Mouse (Mus musculus): ENCODE data around the gene Zranb3. TPM values are rescaled to one million over a fixed set of nuclear protein-coding genes. Genes with fewer than 3 reads are reported as not detected.
"Not testable (repeated sequence)": the region's sequence is repeated elsewhere in the genome, so short reads cannot be mapped to it uniquely, and the experiment has no call there.

Zranb3 gene
- polyA plus RNA-seq, 1 experiment: 11.4 TPM

DNA sequence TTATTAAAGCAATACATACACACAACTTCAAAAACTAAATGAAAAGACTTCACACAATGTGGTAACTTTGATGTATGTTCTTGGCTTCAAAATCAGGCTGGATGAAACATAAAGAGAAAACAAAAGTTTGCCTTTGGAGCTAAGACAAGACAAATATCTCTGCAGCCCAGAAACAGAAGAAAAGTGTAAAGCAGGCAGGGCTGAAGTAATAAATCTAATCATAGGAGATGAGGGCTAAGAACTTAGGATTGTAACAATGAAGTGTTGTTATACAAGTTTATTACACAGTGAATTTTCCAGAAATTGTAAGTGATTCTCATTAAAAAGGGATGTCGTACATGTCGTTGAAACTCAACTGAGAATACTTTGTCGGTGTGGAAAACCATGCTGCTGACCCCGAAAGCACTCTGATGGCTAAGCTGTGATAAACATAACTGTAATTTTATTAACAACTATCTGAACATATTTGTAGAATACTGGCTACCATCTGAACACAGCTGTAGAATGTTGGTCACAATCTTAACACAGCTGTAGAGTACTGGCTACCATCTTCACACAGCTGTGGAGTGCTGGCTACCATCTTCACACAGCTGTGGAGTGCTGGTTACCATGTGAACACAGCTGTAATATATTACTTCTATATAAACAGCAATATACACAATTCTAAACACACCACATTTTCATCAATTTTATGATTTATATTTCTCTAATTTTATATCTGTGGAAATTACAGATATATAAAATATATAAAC, 78.3 kb downstream of the Zranb3 start:
- TF ChIP-seq CTCF (IDR thresholded peaks at IDR 0.05; ENCODE audit: low read depth, low read length) (no peak), POLR2A (IDR thresholded peaks at IDR 0.05; ENCODE audit: borderline replicate concordance, low read depth, low read length) (no peak)
- H3K4me3 ChIP-seq (ENCODE audit: insufficient read depth, low read length): no peak overlapping the region
- peaks cover 15% of the 10 kb centered on the region for H3K4me1 ChIP-seq (ENCODE audit: control insufficient read depth, insufficient read depth, low read length)
- no peak overlapping the region for H3K27ac ChIP-seq (ENCODE audit: insufficient read depth, low read depth, low read length)

DNA sequence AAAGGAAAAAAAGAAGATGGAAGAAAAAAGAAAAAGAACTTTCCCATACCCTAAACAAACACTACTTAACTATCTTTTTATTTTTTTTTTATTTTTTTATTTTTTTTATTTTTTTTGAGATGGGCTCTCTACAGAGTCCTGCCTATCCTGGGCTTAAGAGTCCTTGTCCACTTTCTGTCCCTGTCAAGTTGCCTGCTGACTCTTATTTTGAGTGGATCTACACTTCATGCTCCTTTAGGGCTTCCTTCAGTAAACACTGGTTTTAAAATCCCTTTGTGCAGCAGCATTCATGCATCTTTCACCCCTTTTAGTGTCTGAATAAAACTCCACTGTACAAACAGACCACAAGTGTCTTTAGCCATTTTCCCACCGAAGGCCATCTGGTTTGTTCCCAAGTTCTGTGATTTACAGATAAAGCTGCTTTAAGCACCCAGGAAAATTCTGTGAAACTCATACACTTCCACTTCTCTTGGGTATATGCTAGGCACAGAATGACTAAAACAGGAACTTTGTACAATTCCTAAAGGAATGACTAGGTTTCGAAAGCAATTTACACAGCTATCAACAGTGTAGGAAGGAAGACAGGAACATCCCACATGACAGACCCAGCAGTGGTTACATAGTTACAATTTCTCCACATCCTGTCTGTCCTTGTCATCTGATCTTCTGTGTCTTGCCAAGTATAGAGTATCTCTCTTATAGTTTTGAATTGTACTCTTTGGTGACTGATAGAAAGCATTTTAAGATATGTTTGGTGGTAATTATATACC, 82.7 kb downstream of the Zranb3 start:
- H3K27ac ChIP-seq (ENCODE audit: insufficient read depth, low read depth, low read length): peak overlapping the region; percentile 96
- H3K4me1 ChIP-seq (ENCODE audit: control insufficient read depth, insufficient read depth, low read length): peaks cover 37% of the 10 kb centered on the region
- H3K4me3 ChIP-seq (ENCODE audit: insufficient read depth, low read length): no peak overlapping the region
- no peak for TF ChIP-seq POLR2A (IDR thresholded peaks at IDR 0.05; ENCODE audit: borderline replicate concordance, low read depth, low read length)
- no peak for TF ChIP-seq CTCF (IDR thresholded peaks at IDR 0.05; ENCODE audit: low read depth, low read length)

DNA sequence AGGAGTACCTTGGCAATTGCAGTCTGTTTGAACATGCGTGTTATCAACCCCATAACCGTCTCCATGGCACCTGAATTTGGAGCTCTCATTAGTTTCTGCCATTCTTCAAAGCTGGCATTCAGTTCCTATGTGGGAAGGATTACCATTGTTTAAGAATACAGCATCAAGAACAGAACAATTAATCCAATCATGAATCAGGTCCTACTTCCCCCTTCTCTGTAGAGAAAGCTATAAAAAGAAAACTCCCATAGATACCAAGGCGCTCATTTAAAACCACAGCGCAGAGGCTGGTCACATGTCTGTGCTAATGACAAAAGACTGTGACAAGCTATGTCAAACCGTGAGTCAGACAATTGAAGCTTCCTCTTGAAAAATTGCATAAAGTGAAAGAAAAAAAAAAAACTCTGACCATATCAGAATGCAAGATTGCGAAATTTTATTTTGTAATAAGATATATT, 86.8 kb downstream of the Zranb3 start:
- peak overlapping the region; percentile 98 for H3K27ac ChIP-seq (ENCODE audit: insufficient read depth, low read depth, low read length)
- H3K4me1 ChIP-seq (ENCODE audit: control insufficient read depth, insufficient read depth, low read length): peaks cover 45% of the 10 kb centered on the region
- TF ChIP-seq CTCF (IDR thresholded peaks at IDR 0.05; ENCODE audit: low read depth, low read length): no peak
- TF ChIP-seq POLR2A (IDR thresholded peaks at IDR 0.05; ENCODE audit: borderline replicate concordance, low read depth, low read length): no peak
- peak overlapping the region; percentile 22; the same call in 1 of the 2 replicates for H3K4me3 ChIP-seq (ENCODE audit: insufficient read depth, low read length)

DNA sequence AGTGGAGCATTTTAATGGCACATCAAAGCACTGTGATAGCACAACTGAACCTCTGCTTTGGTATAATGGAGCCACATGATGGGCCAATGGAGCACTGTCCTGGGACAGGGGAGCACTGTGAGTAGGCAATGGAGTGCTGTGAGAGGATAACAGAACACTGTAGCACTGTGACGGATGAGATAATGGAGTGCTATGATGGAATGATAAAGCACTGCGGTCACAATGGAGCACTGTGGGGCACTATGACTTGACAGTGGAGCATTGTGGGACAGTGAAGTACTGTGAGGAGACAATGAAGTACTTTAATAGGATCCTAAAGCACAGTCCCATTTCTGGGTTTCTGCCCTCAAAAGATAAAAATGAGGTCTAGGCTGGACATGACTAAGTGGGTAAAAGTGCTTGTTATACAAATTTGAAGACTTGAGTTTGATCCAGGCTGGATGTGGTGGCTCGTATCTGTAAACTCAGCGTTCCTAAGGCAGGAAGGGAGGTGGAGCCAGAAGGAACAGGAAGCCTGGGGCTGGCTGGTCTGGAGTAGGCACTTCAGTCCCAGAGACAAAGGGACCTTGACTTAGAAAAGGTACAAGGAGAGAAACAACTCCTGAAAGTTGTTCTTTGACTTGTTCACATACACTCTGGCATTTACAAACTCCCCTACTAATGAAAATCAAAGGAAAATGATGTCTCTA, 89.0 kb downstream of the Zranb3 start:
- Histone ChIP-seq H3K4me1 (ENCODE audit: control insufficient read depth, insufficient read depth, low read length) (peaks cover 37% of the 10 kb centered on the region), H3K4me3 (ENCODE audit: insufficient read depth, low read length) (no peak overlapping the region), H3K27ac (ENCODE audit: insufficient read depth, low read depth, low read length) (peak overlapping the region; percentile 71)
- no peak for TF ChIP-seq CTCF (IDR thresholded peaks at IDR 0.05; ENCODE audit: low read depth, low read length)

DNA sequence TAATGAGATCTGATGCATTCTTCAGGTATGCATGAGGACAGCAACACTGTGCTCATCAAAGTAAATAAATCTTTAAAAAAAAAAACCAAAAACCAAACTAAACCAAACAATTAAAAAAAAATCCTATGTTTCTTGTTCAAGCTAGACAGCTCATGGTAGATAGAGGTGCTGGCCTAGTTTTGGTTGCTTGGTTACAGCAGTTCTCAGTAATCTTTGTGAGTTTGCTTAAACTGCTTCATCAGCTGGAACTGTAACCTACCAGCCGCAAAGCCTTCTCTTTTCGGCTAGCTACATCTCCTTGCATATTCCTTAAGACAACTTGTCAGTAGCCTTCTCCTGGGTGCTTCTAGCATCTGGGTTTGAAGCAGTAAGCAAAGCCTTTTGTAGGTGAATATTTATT, 93.1 kb downstream of the Zranb3 start:
- Histone ChIP-seq H3K4me1 (ENCODE audit: control insufficient read depth, insufficient read depth, low read length) (peaks cover 45% of the 10 kb centered on the region), H3K4me3 (ENCODE audit: insufficient read depth, low read length) (no peak overlapping the region), H3K27ac (ENCODE audit: insufficient read depth, low read depth, low read length) (no peak overlapping the region)
- TF ChIP-seq POLR2A (IDR thresholded peaks at IDR 0.05; ENCODE audit: borderline replicate concordance, low read depth, low read length) (no peak), CTCF (IDR thresholded peaks at IDR 0.05; ENCODE audit: low read depth, low read length) (no peak)

DNA sequence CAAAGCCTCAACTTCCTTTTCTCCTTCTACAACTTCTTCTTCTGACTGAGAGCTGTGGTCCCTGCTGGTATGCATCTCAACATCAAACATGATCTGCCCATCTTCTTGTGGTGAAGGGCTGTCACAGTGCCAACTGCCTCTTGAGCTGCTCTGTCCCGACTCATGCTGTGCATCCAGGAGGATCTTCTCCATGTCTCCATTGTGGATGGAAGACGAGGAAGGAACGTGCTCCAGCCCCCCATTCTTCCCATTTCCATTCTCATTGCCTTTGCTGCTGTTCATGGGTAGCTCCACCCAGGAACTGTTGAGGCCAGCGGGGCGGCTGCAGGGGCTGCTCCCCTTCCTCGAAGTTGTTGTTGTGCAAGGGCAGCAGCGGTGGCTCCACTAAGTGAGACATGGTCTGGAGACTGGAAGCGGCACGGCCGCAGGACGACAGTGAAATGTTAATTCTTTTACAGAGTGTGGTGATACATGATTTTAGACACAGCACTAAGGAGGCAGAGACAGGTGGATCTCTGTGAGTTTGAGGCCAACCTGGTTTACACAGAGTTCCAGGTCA, 96.7 kb downstream of the Zranb3 start:
- 0 out of 2 replicates have a peak overlapping the region, but pooled peaks have one; percentile 24 for H3K4me3 ChIP-seq (ENCODE audit: insufficient read depth, low read length)
- peaks cover 52% of the 10 kb centered on the region for H3K4me1 ChIP-seq (ENCODE audit: control insufficient read depth, insufficient read depth, low read length)
- H3K27ac ChIP-seq (ENCODE audit: insufficient read depth, low read depth, low read length): peak overlapping the region; percentile 91

DNA sequence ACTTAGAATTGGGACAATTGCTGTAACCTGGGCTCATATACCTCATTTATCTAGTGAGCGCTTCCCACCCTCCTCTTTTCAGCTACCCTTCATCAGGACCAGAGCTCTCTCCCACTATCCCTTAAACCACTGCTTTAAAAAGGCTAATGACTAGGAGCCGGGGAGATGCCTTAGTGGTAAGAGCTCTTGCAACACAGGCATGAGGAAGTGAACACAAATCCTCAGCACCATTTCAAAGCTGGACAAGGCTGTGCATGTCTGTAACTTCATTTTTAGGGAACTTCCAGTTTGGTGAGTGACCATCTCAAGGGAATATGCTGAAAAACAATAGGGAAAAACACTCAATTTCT, 98.5 kb downstream of the Zranb3 start:
- H3K4me3 ChIP-seq (ENCODE audit: insufficient read depth, low read length): no peak overlapping the region
- TF ChIP-seq POLR2A (IDR thresholded peaks at IDR 0.05; ENCODE audit: borderline replicate concordance, low read depth, low read length) (no peak), CTCF (IDR thresholded peaks at IDR 0.05; ENCODE audit: low read depth, low read length) (no peak)
- H3K27ac ChIP-seq (ENCODE audit: insufficient read depth, low read depth, low read length): peak overlapping the region; percentile 86
- H3K4me1 ChIP-seq (ENCODE audit: control insufficient read depth, insufficient read depth, low read length): peaks cover 46% of the 10 kb centered on the region

DNA sequence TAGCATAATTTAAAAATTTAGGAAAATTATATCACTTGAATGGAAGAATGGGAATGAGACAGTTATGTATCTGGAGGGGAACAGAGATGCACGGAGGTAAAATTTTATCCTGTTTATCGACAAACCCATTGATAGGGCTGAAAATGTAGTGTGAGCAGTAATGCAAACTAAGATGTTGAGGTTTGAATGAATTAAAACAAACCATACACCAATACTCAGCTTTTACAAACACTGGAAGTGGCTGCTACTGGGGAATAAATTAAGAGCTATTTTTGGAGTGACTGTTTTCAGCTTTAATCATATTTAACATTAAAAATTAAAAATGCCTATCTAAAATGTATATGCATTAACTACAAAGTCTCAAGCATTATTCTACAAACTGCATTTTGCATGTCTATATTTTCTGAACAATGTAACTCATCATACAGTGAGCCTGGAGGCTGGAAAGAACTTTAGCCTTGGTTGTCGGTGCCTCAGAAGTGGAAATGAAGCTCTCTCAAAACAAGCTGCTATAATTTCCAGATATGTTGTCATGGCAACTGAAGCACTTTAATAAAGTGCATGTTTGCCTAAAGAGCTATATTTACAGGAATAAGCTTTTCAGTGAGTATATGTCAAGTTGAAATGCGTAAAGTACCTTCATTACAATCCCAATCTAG, 99.0 kb downstream of the Zranb3 start:
- peaks cover 44% of the 10 kb centered on the region for H3K4me1 ChIP-seq (ENCODE audit: control insufficient read depth, insufficient read depth, low read length)
- H3K27ac ChIP-seq (ENCODE audit: insufficient read depth, low read depth, low read length): peak overlapping the region; percentile 70
- no peak for TF ChIP-seq POLR2A (IDR thresholded peaks at IDR 0.05; ENCODE audit: borderline replicate concordance, low read depth, low read length)
- TF ChIP-seq CTCF (IDR thresholded peaks at IDR 0.05; ENCODE audit: low read depth, low read length): no peak
- H3K4me3 ChIP-seq (ENCODE audit: insufficient read depth, low read length): no peak overlapping the region

DNA sequence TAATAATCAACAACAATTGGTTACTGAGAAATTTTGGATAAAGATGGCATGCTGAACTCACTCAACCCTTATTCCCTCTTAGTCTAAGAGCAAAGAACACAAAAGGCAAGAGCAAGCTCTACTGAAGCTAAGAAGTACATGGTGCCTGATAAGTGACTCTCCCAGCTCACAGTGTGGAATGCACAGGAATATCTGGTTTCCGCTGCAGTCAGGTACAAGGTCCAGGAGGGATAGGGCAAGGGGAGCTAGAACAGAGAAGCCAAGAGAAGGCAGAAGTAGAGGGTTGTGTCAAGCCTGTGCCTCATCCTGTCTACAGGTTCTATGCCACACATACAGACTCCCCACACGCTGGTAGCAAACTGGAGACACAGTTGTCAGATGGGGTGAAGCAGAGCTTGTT, 100.7 kb downstream of the Zranb3 start:
- TF ChIP-seq POLR2A (IDR thresholded peaks at IDR 0.05; ENCODE audit: borderline replicate concordance, low read depth, low read length) (no peak), CTCF (IDR thresholded peaks at IDR 0.05; ENCODE audit: low read depth, low read length) (no peak)
- peaks cover 32% of the 10 kb centered on the region for H3K4me1 ChIP-seq (ENCODE audit: control insufficient read depth, insufficient read depth, low read length)
- no peak overlapping the region for H3K27ac ChIP-seq (ENCODE audit: insufficient read depth, low read depth, low read length)
- no peak overlapping the region for H3K4me3 ChIP-seq (ENCODE audit: insufficient read depth, low read length)

DNA sequence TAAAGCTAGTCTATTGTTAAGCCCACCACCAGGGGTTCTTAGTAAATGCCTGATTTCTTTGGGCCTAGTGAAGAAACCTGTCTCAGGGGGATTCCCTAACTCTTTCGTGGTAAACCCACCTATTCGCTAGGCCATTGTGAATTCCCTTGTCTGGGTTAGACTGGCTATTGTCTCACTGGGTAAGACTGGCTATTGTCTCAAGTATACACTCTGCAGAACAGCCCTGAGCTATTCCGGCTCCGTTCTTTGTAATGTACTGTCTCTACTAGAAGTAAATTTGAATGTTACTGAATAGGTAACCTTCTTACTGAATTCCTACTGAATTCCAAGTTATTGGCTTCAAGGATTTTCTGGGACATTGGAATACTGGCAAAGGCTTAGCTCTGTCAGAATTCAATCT, 101.9 kb downstream of the Zranb3 start:
- H3K27ac ChIP-seq (ENCODE audit: insufficient read depth, low read depth, low read length); H3K4me3 ChIP-seq (ENCODE audit: insufficient read depth, low read length): not testable (repeated sequence)
- peaks cover 27% of the 10 kb centered on the region for H3K4me1 ChIP-seq (ENCODE audit: control insufficient read depth, insufficient read depth, low read length)
